Mouse (Mus musculus) liver, postnatal 0 days (tissue): ENCODE data around the gene Mbd3.

Experiments
- CTCF ChIP-seq: sonication (generic); IDR thresholded peaks from 2 replicates; pipeline ENCODE4 v1.5.1; 2016; ENCODE audit warnings: antibody characterized with exemption, low read depth
- EP300 ChIP-seq: IDR thresholded peaks from 2 replicates; pipeline ENCODE4 v1.6.1; 2016; ENCODE audit warnings: antibody characterized with exemption, low read depth, mild to moderate bottlenecking

GRCm38 (mm10) chr10:80344131-80344661, 55.2 kb downstream of the Mbd3 start:
- TF ChIP-seq CTCF = no peak
- TF ChIP-seq EP300 = peak; percentile 70
